Mouse (Mus musculus): ENCODE results near the gene Ppp1r14d. TPM values are rescaled to one million over a fixed set of nuclear protein-coding genes. Genes with fewer than 3 reads are reported as not detected.

Gene Ppp1r14d
- polyA plus RNA-seq, 1 experiment, result not detected

DNA sequence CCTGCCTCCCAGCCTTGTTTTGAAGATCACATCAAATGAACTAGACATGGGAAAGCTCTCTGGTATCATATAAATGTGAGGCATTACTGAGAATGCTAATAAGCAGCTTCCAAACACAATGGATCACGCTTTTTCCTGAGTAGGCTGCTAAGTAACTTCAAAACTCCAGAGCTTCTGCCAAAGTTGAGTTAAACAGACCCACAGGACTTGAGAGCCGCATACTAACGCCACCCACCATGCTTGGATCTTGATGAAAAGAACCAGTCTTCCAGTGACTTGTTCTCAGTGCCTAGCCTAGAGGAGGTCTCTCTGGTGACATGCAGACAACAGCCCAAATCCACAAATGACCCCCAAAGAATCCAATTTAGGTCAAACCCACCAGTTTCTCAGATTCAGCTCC, 30.8 kb downstream of the Ppp1r14d start:
- no peak for TF ChIP-seq CTCF (IDR thresholded peaks at IDR 0.05; ENCODE audit: extremely low read depth, insufficient read depth, low read length)
- TF ChIP-seq POLR2A (IDR thresholded peaks at IDR 0.05; ENCODE audit: extremely low read depth, insufficient read depth, low read length), result no peak
- no peak overlapping the region for H3K27ac ChIP-seq (ENCODE audit: insufficient read depth, low read length)
- H3K4me1 ChIP-seq (ENCODE audit: control insufficient read depth, insufficient read depth, low read length), result peaks cover 3% of the 10 kb centered on the region; the same call in 1 of the 2 replicates
- no peak overlapping the region for H3K4me3 ChIP-seq (ENCODE audit: insufficient read depth, low read length)

DNA sequence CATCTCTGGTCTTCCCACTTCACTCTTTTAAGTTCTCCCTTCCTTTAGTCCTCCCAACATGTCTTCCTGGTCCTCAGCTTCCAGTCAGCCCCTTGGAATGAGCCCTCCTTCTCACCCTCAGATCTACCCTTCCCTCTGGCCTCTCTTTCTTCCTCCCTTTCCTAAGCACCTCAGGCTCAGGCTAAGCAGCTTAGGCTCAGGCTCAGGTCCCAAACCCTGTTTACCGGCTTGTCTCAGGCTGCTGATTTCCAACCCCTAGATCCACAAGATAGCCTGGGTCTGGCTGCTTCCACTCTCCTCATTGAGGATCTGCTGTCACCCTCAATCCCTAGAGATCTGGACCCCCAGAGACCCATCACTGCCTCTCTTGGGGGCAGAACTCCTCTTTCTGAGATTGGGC, 31.7 kb downstream of the Ppp1r14d start:
- peaks cover 5% of the 10 kb centered on the region; the same call in 1 of the 2 replicates for H3K4me1 ChIP-seq (ENCODE audit: control insufficient read depth, insufficient read depth, low read length)
- TF ChIP-seq CTCF (IDR thresholded peaks at IDR 0.05; ENCODE audit: extremely low read depth, insufficient read depth, low read length) (no peak), POLR2A (IDR thresholded peaks at IDR 0.05; ENCODE audit: extremely low read depth, insufficient read depth, low read length) (no peak)
- no peak overlapping the region for H3K27ac ChIP-seq (ENCODE audit: insufficient read depth, low read length)
- H3K4me3 ChIP-seq (ENCODE audit: insufficient read depth, low read length), result no peak overlapping the region

DNA sequence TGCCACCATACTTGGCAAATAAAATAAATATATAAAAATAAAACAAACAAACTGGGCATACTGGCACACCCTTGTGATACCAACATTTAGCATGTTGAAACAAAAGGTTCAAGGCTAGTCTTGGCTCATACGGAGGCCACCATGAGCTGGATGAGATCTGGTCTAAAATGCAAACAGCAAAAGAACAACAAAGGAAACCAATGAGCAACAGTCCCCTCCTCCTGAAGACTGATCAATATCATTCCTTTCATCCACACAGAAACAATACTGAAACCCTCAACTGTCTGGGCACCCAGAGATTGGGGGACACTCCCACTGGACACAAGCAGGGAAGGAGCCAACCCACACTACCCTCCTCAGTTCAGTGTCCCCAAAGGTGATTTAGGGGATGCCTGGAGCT, 32.2 kb downstream of the Ppp1r14d start:
- Histone ChIP-seq H3K27ac (ENCODE audit: insufficient read depth, low read length) (no peak overlapping the region), H3K4me3 (ENCODE audit: insufficient read depth, low read length) (no peak overlapping the region), H3K4me1 (ENCODE audit: control insufficient read depth, insufficient read depth, low read length) (peaks cover 5% of the 10 kb centered on the region; the same call in 1 of the 2 replicates)
- TF ChIP-seq POLR2A (IDR thresholded peaks at IDR 0.05; ENCODE audit: extremely low read depth, insufficient read depth, low read length), result no peak
- no peak for TF ChIP-seq CTCF (IDR thresholded peaks at IDR 0.05; ENCODE audit: extremely low read depth, insufficient read depth, low read length)

DNA sequence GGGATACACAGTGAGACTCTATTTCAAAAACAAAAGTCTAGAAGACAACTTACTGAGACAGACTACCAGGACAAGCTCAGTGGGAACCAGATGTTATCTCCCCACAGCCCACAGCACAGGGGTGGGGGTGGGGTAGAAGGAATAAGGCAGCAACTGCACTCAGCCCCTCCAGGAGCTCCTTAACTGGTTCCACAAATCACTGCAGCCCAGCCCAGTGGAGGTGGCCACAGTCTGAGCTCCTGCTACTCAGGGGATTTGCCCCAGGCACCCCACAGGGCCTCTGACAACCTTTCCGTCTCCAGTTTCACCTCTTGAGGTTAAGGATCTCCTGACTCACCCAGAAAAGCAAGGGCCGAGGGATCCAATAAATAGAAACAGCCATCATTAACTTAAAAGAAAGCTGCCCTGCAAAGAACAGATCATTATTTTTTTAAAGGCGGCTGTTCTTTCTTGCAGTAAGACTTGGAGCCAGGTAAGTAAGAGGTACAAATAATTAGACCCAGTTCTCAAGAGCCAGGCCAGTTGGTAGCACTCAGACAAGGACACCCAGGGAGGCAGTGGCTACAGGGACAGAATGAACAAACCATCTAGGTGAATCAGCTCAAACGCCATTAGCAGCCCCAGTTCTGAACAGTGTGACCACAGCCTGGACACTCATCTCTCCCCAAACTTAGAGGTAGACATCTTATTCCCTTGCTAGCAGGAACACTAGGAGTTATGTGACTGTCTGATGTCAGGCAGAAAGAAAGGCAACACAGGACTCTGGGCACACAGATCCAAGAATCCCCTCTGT, 33.2 kb downstream of the Ppp1r14d start:
- TF ChIP-seq CTCF (IDR thresholded peaks at IDR 0.05; ENCODE audit: extremely low read depth, insufficient read depth, low read length) (no peak), POLR2A (IDR thresholded peaks at IDR 0.05; ENCODE audit: extremely low read depth, insufficient read depth, low read length) (no peak)
- Histone ChIP-seq H3K4me1 (ENCODE audit: control insufficient read depth, insufficient read depth, low read length) (peaks cover 5% of the 10 kb centered on the region; the same call in 1 of the 2 replicates), H3K4me3 (ENCODE audit: insufficient read depth, low read length) (no peak overlapping the region), H3K27ac (ENCODE audit: insufficient read depth, low read length) (no peak overlapping the region)

DNA sequence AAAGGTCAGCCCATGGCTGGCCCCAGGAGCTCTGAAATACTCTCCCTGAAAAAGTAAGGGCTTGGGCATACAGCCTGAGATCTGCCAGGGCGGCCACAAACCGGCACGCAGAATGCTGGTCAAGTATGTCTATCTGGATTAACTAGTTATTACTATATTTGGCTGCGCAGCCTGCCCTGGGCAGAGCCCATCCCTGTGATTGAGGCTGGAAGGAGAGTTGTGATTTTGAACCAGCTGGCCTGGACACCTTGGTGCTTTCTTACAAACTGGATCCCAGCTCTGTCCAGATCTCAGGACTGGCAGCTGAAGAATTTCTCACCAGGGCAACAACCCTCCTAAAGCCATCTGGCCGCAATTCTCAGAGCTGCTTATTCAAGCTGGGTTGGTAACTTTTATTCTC, 35.6 kb downstream of the Ppp1r14d start:
- Histone ChIP-seq H3K27ac (ENCODE audit: insufficient read depth, low read length) (no peak overlapping the region), H3K4me1 (ENCODE audit: control insufficient read depth, insufficient read depth, low read length) (peaks cover 2% of the 10 kb centered on the region; the same call in 1 of the 2 replicates), H3K4me3 (ENCODE audit: insufficient read depth, low read length) (no peak overlapping the region)
- TF ChIP-seq CTCF (IDR thresholded peaks at IDR 0.05; ENCODE audit: extremely low read depth, insufficient read depth, low read length) (no peak), POLR2A (IDR thresholded peaks at IDR 0.05; ENCODE audit: extremely low read depth, insufficient read depth, low read length) (no peak)

DNA sequence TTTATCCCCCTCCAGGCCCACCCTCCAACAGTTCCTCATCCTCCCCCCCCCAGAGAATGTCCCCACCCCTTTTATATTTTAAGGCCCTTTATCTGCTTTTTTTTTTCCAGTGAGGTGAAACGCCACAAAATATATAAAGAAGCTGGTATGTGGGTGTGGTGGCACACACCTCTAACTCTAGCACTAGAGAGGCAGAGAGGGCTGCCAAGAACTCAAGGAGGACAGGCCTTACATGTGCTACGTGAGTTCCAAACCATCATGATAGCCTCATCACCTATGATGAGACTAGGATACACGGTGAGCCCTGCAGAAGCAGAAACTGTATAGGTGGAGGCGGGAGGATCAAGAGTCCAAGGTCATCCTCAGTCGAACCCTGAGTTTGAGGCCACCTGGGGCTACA, 38.7 kb downstream of the Ppp1r14d start:
- peaks cover 2% of the 10 kb centered on the region; the same call in 1 of the 2 replicates for H3K4me1 ChIP-seq (ENCODE audit: control insufficient read depth, insufficient read depth, low read length)
- no peak for TF ChIP-seq POLR2A (IDR thresholded peaks at IDR 0.05; ENCODE audit: extremely low read depth, insufficient read depth, low read length)
- TF ChIP-seq CTCF (IDR thresholded peaks at IDR 0.05; ENCODE audit: extremely low read depth, insufficient read depth, low read length), result no peak

DNA sequence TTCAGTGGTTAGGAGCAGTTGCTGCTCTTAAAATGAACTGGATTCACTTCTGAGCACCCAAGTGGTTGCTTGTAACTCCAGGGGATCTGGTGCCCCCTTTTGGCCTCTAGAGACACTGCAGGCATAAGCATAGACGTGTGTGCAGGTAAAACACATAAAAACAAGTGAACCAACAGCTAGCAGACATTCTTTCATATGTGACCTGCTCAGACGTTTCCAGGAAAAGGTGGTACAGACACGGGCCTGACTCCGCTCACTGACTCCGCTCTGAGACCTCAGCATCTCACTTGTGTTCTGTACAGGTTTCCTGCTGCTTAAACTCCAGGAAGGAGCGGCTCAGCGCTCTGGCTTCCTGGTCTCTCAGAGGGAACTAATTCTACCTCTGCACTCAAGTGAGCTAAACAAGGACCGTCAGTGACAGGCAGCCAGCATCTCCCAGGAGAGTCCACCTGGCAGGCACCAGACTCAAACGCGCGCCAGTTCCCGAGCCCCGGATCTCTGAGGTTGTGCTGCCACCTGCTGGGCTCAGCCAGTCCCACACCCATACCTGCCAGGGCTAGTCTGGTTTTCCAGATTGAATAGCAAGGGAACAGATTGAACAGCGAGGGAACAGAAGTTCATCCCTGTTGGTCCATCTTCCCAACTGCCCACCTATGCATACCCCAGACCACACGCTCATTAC, 40.5 kb downstream of the Ppp1r14d start:
- no peak overlapping the region for H3K27ac ChIP-seq (ENCODE audit: insufficient read depth, low read length)

More for the DNA sequence above, 38.7 kb downstream of the Ppp1r14d start:
- Histone ChIP-seq H3K27ac (ENCODE audit: insufficient read depth, low read length) (no peak overlapping the region), H3K4me3 (ENCODE audit: insufficient read depth, low read length) (no peak overlapping the region)

DNA sequence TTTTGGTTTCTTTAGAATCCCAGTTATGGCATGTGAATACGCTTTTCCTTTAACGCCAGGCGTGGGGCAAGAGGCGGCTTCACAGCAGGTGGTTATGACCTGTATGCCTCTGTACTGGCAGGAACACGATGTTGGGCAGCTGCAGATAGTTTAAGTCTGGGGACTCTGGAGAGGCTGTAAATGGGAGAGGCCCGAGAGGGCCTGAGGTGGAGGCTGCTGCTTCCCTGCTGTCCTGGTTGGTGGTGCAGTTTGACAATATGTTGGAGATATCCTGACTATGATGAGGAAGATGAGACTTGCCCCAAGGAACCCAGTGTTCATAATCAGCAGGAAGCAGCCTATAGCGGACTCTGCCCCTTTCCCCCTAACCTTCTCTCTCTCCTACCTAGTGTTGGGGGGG, 46.8 kb downstream of the Ppp1r14d start:
- H3K4me1 ChIP-seq (ENCODE audit: control insufficient read depth, insufficient read depth, low read length), result no peaks in the 10 kb centered on the region
- no peak overlapping the region for H3K27ac ChIP-seq (ENCODE audit: insufficient read depth, low read length)
- no peak overlapping the region for H3K4me3 ChIP-seq (ENCODE audit: insufficient read depth, low read length)
- TF ChIP-seq CTCF (IDR thresholded peaks at IDR 0.05; ENCODE audit: extremely low read depth, insufficient read depth, low read length) (no peak), POLR2A (IDR thresholded peaks at IDR 0.05; ENCODE audit: extremely low read depth, insufficient read depth, low read length) (no peak)

More for the DNA sequence above, 40.5 kb downstream of the Ppp1r14d start:
- Histone ChIP-seq H3K4me3 (ENCODE audit: insufficient read depth, low read length) (no peak overlapping the region; the same call in 1 of the 2 replicates), H3K4me1 (ENCODE audit: control insufficient read depth, insufficient read depth, low read length) (peaks cover 2% of the 10 kb centered on the region; the same call in 1 of the 2 replicates)
- TF ChIP-seq CTCF (IDR thresholded peaks at IDR 0.05; ENCODE audit: extremely low read depth, insufficient read depth, low read length), result peak; percentile 79
- TF ChIP-seq POLR2A (IDR thresholded peaks at IDR 0.05; ENCODE audit: extremely low read depth, insufficient read depth, low read length), result no peak

DNA sequence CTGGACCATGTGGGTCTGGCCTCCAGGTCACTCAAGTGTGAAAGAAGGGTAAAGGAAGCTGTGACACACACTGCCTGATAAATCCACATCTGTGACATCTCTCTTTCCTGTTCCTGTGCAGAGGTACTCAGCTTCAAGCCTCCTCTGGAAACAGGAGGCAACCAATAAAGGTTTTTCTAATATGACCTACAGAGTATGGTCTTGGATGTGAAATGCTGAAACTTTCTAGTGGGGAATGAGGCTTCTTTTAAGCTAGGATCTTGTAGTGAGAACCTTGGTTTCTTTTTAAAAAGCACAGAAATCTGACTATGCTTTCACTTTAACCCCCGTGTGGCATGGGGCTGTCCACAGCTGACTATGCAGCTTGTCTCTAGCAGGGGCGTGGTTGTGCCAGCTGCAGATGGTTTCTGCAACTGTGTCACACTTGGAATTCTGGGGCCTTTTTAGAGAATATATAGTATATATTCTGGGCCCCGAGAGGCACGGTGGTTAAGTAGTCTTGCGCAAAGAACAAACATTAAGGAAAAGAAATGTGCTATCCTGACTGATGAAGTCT, 52.2 kb downstream of the Ppp1r14d start:
- Histone ChIP-seq H3K4me1 (ENCODE audit: control insufficient read depth, insufficient read depth, low read length) (no peaks in the 10 kb centered on the region), H3K4me3 (ENCODE audit: insufficient read depth, low read length) (no peak overlapping the region)

More for the DNA sequence above, 52.2 kb downstream of the Ppp1r14d start:
- TF ChIP-seq CTCF (IDR thresholded peaks at IDR 0.05; ENCODE audit: extremely low read depth, insufficient read depth, low read length) (no peak), POLR2A (IDR thresholded peaks at IDR 0.05; ENCODE audit: extremely low read depth, insufficient read depth, low read length) (no peak)
- H3K27ac ChIP-seq (ENCODE audit: insufficient read depth, low read length), result no peak overlapping the region
